Mouse (Mus musculus) gastrocnemius, adult 8-10 months (tissue): Measurements from ENCODE around the gene Cacfd1. TPM values are rescaled to one million over a fixed set of nuclear protein-coding genes. Genes with fewer than 3 reads are reported as not detected.

Source experiments
- DNase-seq, 2 experiments: peaks; one replicate each; pipeline ENCODE4 v3.0.0; 2022; ENCODE audit warnings: low spot score in 2 of 2
- total RNA-seq, 4 experiments: library from RNA; stranded (reverse); gene quantifications; 2 replicates each; pipeline ENCODE4 v1.2.4; 2022

The Cacfd1 gene
- 10 to 100 TPM; 38.2 to 45.6 (median 39.4) TPM for total RNA-seq

DNA sequence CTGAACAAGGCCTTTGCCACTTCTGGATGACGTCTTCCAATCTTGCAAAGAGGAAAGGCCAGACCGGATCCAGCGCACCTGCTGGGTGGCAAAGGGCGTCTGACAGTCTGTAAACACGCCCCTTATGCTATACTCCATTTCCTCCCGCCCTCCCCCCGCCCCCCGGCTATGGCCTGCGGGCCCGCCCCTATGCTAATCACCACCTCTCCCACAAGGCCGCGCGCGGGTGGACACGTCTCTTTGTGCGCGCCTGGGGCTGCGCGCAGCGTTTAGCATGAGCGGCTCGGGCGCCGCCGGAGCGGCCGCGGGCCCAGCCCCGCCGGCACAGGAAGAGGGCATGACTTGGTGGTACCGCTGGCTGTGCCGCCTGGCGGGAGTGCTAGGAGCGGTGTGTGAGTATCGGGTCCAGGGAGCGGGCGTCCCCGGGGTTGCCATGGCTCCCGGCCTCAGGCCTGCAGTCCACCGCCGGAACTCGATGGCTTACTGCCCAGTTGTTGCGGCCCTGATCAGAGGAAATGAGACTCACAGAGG lies at the start of gene Cacfd1:
Gene Cacfd1 (plus strand): TSS at position 213 of the 531 bp plus-strand sequence.
- peak; percentile 73 to 78 for DNase-seq

DNA sequence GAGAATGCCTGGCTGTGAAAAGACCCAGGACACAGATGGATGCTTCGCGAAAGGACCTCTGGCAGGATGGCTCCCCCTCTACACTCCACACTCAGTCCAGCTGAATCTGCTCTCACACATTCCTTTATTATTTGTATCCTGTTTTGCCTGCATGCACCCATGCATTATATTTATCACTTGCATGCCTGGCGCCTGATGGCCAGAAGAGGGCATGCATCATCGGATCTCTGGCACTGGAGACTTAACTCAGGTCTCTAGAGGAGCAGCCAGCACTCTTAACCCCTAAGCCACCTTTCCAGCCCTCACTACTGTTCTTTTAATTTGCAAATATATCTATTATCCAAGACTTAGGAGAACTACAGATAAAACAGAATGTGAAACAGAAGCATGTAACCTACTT lies 49.0 kb upstream of the Cacfd1 start:
- DNase-seq = no peak

DNA sequence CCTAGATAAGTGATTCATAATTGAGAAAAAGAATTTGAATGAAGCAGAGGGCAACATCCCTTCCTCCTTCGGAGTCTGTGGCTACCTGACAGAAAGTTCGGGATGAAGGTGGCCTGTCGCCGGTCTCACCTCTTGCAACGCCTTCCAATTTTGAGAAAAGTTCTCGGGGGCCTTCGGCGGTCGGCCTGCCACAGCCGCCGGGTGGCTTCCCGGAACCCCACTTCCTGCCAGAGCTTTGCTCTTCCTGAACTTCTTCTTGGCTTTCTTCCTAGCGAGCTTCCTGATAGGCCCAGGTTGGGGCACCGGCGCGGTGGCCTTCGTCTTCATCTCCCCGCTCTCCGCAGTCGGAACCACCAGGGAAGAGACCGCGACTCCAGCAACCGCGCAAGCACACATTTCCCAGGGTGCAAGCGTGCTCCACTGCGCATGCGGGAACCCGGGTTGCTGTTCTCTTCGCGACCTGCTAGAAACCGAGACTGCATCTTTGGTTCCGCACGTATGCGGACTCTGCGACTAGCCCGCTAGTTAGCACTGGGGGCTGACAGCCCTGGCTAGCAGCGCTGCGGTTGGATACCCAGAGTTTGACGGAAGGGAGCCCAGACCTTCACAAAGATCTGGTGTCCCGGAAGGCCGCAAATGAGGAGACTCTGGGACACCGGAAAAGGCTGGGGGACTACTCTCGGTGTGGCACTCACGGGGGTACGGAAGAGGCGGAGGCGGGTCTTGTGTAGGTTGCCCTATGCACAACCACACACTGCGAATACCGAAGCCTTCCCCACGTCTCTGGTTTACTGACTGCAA lies 45.6 kb upstream of the Cacfd1 start, which contains the start of gene Rexo4:
Gene Rexo4 (minus strand): TSS at position 464 of the 801 bp plus-strand sequence.
- peak; percentile 79 to 86 for DNase-seq

DNA sequence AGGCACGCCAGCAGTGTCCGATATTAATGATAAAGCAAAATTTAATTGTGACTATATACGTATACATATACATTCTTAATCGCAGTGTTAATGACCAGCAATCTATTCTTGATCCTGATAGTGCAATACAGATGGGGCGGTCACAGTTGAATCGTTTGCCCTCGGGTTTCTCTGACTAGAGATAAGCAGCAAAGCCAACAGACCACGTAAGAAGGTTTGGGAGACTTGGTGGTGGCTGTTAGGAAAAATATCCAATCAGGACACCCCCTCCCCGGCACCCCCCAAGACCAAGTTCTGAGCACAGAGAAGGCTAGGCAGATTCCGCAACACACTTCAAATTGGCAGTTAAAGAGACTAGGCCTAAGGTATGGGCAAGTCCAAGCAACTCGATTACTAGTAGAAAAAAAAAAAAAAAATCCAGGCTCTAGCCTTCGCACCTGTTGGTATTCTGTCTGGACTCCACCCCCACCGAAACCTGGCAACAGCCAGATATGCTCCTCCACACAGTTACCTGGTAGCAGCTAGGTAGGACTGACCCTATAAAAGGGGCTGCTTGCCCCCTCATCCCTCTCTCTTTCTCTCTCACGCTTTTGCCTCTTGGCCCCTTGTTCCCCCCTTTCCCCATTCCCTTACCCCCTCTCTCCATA lies 44.9 kb upstream of the Cacfd1 start:
- DNase-seq = no peak

DNA sequence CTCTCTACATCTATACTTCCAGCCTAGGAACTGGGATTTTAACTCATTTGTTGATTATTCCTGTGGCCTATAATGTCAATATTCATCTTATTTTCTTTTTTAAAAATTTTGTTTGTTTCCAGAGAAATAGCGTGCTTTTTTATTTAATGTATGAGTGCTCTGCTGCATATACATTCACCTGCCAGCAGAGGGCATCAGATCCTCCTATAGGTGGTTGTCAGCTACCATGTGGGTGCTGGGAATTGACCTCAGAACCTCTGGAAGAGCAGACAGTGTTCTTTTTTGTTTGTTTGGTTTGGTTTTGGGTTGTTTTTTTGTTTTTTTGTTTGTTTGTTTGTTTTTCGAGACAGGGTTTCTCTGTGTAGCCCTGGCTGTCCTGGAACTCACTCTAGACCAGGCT lies 42.5 kb upstream of the Cacfd1 start:
- no peak for DNase-seq

DNA sequence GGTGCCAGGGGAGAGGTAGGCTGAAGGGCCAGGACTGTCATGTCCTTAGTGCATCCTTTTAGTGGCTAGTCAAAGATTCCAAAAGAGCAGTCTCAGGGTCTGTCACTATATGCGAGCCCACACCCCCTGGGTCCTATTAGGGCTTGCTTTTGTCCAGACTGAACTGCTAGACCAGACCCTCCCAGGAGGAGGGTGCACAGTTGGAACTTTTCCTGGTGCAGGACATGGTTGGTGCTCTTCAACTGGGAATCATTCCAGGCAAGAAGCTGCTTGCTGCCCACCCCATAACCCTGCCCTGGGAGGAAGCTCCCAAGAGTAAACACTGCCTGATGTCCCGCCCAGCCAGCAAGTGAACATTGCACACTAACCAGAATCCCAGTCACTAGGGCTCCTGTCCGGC lies 36.6 kb upstream of the Cacfd1 start, which contains the start of gene Adamts13:
Gene Adamts13 (plus strand): TSS at position 301 of the 400 bp plus-strand sequence.
- no peak for DNase-seq

DNA sequence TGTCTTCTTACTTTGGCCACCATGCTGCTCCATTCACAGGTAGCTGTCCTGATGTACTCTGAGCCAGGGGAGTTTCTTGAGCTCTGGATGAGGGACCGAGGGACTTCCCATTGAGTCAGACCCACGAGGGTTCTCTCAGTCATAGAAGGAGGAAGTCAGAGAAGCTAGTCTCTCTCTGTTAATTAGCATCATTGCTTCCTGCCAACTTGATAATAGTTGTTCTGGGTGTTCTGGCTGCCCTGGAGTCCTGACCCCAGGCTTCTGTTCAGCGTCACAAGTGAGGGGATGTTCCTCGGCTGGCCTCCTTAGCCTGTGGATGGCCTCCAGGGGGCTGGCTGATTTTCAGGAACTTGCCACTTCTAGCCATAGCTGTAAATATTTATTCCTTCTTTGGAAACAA lies 35.8 kb upstream of the Cacfd1 start:
- no peak for DNase-seq

DNA sequence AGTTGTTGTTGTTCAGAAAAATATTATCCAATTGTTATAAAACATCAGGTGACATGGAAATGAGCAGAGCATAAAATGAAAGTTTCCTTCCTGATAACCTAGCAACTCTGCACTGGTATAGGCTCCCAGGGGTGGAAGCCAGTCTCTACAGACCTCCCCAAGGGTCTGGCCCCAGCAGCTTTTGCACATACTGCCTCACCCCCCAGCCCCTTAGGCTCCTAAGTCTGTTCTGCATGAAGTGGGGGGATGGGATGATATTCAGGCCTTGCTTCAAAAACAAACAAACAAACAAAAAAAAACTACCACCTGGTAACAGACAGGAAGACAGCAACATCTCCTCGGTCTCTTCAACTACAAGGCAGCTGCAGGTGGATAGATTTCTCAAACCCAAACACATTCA lies 29.4 kb upstream of the Cacfd1 start:
- no peak for DNase-seq

DNA sequence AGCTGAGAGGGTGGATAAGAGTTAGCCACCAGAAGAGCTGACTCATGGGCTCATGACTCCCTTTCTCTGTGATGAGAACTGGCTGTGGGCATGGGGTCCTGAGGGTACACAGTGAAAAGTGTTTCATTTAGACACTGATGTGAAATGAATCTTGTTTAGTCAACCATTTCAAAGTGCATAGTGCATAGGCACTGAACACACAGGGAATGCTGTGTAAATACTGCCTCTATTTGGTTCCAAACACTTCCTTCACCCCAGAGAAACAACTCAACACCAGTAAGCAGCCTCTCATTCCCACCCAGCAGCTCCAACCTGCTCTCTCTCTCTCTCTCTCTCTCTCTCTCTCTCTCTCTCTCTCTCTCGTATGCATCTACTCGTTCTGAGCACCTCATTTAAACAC lies 25.5 kb upstream of the Cacfd1 start:
- no peak for DNase-seq

DNA sequence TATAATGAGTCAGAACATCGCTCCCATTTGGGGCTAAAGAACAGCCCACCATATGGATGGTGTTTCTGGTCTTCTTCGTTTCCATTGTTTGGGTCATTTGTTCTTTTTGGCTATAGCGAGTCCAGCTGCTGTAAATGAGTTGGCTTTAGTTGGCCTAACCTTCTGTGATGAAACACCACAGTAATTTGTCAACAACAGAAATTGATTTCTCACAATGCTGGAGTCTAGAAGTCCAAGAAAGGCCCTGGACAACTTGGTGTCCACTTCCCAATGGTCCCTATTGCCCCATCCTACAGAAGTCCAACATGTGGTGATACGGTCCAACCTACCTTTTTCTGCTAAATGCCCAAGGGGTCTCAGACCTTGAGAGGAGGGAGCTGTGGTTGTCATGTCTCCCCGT lies 25.1 kb upstream of the Cacfd1 start:
- DNase-seq = no peak

DNA sequence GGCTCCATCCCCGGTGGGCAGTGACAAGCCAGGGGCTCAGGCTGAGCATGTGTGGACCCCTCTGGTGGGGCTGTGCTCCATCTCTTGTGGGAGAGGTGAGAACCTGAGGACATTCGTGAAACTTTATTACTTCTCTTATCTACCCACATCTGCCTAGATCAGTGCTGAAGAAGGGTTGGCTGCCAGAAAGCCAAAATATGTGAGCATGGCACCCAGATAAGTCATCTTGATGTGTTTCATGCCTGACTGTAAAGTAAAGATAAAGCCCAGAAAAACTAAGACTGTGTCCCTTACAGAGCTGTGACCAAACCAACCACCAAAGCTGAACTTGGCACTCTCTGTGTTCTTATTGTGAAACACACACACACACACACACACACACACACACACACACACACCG lies 15.8 kb upstream of the Cacfd1 start:
- DNase-seq = no peak

DNA sequence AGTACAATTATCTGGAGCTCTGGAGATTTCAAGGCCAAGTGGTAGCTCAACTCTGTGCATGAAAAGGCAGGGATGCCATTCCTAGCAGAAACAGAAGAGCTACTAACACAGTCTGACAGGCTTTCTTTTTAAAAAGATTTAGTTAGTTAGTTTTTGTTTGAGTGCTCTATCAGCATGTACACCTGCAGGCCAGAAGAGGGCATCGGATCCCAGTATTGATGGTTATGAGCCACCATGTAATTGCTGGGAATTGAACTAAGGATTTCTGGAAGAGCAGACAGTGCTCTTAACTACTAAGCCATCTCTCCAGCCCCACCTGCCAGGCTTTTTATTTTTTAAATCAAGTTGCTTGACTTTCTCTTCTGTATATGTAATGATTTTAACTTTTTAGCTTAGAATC lies 12.2 kb upstream of the Cacfd1 start:
- DNase-seq = no peak

DNA sequence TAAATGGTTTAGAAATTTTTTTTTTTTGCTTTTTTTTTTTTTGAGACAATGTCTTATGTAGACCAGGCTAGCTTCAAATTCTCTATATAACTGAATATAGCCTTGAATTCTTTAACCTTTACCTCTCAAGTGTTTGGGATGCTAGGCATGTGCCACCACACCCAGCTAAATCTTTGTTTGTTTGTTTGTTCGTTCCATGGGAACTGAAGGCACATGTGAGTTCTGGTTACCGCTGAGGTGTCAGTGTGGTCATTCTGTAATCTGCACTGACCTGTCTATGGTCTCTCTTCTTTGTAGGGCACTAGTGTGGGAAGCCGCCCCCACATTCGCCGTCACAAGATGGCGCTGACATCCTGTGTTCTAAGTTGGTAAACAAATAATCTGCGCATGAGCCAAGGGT lies 11.7 kb upstream of the Cacfd1 start:
- no peak for DNase-seq

DNA sequence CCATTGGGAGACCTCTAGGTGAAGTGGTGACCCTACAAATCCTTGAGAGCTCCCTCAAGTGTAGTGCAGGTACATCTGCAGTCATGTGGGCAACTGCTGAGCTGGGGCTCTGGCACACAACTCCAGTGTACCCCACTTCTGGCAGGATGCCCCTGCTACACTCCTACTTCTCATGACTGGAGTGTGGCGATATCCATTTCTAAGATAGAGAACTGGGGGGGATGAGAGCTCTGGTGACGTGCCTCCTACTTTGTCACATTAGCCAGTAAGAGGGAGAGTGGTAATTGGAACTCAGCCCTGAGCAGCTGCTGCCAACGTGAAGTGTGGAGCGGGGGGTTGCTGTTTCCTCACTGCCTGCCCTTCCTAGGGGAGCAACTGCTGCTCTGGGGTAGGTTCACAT lies 3.5 kb upstream of the Cacfd1 start:
- DNase-seq = no peak

DNA sequence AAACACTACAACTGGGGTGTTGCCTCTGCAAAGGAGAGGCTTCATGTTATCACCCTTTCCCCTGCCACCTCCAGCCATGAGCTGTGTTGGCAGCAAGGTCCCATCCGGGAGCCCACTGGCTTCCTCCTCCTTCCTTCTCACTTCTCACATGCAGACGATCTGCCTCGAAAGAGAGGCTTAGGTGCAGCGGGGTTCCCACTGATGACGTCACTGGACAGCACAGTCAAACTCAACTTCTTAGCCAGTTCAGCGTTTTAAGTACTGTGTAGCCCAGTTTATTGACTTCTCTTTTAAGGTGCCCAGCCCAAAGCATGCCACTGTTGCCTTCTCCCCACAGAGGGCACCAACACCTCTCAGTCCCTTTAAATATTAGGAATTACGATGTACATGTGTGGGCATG lies 2.0 kb upstream of the Cacfd1 start:
- no peak for DNase-seq

DNA sequence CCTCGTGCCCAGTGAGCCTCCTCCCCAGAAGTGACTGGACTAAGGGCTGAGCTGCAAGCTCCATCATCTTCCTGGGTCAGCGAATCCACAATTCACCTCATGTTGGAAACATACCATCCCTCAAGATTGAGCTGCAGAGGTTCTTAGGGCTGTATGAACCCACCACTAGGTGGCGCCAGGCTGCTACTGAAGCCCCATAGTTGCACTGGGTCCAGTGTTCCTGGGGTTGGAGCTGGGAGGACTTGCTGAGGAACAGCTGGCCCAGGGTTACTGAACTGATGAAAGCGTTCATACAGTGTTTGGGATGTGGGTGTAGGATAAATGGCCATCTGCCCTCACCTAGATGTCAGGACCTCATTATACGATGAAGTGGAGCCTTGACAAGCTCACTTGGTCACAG lies 8.1 kb downstream of the Cacfd1 start:
- DNase-seq = peak; percentile 21 to 58

DNA sequence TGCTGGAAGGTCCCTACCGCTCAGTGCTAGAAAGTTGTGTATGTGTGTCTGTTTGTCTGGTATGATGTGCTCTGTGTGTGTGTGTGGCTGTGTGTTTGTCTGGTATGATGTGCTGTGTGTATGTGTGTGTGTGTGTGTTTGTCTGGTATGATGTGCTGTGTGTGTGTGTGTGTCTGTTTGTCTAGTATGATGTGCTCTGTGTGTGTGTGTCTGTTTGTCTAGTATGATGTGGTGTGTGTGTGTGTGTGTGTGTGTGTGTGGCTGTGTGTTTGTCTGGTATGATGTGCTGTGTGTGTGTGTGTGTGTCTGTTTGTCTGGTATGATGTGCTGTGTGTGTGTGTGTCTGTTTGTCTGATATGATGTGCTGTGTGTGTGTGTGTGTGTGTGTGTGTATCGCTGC lies 9.8 kb downstream of the Cacfd1 start:
- DNase-seq = no peak

DNA sequence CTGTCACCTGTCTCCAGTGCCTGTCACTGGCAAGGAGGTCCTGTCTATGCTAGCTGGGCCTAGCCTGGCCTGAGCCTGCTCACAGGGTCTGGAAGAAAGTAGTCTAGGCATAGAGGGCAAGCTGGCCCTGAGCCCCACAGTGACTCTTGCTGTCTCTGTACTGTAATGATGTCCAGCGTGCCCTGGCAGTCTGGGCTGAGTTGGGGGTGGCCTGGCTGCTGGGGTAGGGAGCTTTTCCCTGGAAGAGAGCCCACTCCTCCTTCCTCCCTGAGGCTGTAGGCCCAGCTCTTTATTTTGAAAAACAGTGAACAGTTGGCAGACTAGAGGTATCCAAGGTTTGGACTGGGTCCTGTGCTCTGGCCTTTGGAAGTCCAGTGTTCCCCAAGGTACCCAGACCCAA lies 11.4 kb downstream of the Cacfd1 start:
- no peak for DNase-seq

DNA sequence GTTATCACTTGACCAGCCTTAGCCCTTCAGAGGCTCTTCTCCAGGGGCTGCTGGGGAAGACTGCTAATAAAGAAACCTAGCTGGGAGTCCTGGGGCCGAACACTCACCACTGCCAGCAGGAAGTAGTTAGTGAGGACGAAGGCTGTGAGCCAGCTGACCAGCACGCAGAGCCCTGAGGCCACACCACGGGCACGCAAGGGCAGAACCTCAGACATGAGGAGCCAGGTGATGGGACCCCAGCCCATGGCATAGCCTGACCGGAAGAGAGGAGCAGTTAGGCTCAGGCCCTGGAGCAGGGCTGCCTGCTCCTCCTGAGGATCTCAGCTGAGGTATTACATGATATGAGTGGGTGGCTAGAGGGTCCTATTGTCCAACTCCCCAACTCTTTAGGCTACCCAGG lies 12.9 kb downstream of the Cacfd1 start:
- no peak for DNase-seq

DNA sequence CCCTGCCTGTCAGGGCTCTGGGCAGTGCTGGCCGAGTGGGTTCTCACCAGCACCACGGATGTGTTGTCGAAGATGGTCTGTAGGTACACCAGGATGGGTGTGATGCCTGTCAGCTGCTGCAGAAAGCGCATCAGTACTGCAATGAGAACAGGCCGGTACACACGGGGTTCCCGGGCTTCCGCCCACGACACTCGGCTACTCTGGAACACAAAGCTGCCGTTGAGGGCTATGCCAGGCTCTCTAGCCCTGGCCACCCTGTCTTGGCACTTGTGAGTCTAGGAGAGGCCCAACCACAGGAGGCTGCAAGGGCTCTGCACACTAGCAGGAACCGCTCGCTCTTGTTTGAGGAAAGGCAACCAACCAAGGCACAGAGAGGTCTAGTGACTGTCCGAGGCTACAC lies 14.4 kb downstream of the Cacfd1 start:
- no peak for DNase-seq

DNA sequence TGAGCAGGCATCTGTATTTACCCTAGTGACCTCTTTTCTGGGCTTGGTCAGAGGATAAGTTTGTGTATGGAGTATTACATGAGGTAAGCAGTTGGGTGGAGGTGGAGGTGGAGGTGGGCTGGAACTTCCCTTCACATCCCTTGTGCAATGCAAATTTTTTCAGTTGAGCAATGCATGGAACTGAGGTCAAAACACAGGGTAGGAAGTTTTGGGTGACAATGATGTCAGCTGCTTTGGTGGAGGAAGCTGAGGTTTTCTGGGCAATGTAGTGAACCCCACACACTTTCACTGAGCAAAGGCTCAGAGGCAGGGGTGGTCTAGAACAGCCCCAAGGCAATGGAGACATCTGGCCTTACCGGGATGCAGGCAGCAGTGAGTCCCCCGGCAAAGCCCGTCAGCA lies 15.8 kb downstream of the Cacfd1 start:
- DNase-seq = no peak

DNA sequence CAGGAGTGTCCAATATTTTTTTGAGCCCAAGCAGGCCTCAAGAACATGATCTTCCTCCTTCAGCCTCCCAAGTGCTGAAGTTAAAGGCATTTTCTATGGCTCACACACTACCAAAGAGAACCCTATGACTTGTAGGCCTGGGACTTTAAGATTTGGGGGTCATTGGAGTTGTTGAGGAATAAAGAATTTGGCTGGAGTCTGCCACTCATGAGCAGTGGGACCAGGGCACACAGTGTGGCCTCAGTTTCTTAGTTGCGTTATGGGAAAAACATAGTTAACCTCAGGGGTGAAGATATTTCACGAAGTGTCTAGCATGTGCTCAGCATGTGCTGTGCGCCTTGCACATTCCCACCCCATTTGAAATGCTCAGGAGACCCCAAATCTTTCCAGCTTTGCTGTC lies 16.6 kb downstream of the Cacfd1 start:
- no peak for DNase-seq
